Mouse (Mus musculus): ENCODE data around the gene Grin2c.

GRCm38 (mm10) chr11:115250405-115251090, 16.5 kb downstream of the Grin2c start:
- TF ChIP-seq GATA1 (IDR thresholded peaks at IDR 0.05; ENCODE audit: borderline replicate concordance, low read length) (no peak), FLI1 (IDR thresholded peaks at IDR 0.05; ENCODE audit: low read length) (no peak)
